Mouse (Mus musculus) adrenal gland, adult 2 months (tissue): ENCODE measurements around the gene Gli2. TPM values are rescaled to one million over a fixed set of nuclear protein-coding genes. Genes with fewer than 3 reads are reported as not detected.

Experiments used
- DNase-seq: peaks from one replicate; pipeline ENCODE4 v3.0.0; 2021
- polyA plus RNA-seq: library from polyadenylated mRNA; depleted of rRNA; stranded (reverse); fragments of >200 nt; gene quantifications from 2 replicates; pipeline ENCODE4 v1.2.3, GENCODE M21; 2012
- total RNA-seq, 2 experiments: library from RNA; stranded (reverse); gene quantifications; 2 replicates each; pipeline ENCODE4 v1.2.3; 2021

Gene Gli2
- total and polyA plus RNA-seq, 3 experiments = 1.0 to 1.6 (median 1.5) TPM

- peak; percentile 15 for DNase-seq
Observed at GRCm38 (mm10) chr1:118901868-118902586, 151.4 kb downstream of the Gli2 start.

GRCm38 (mm10) chr1:118898351-118898750, 155.1 kb downstream of the Gli2 start:
- no peak for DNase-seq

- no peak for DNase-seq
Observed at GRCm38 (mm10) chr1:118895026-118895762, 158.2 kb downstream of the Gli2 start.

GRCm38 (mm10) chr1:118891395-118891794, 162.0 kb downstream of the Gli2 start:
- DNase-seq = no peak

- no peak for DNase-seq
Observed at GRCm38 (mm10) chr1:118890125-118890875, 163.1 kb downstream of the Gli2 start.

GRCm38 (mm10) chr1:118880781-118881247, 172.6 kb downstream of the Gli2 start:
- DNase-seq = no peak

- no peak for DNase-seq
Observed at GRCm38 (mm10) chr1:118878291-118878690, 175.1 kb downstream of the Gli2 start.

GRCm38 (mm10) chr1:118875227-118875626, 178.2 kb downstream of the Gli2 start:
- no peak for DNase-seq

GRCm38 (mm10) chr1:118873559-118873958, 179.9 kb downstream of the Gli2 start:
- no peak for DNase-seq

- DNase-seq = no peak
Observed at GRCm38 (mm10) chr1:118864735-118865134, 188.7 kb downstream of the Gli2 start.

GRCm38 (mm10) chr1:118864031-118864430, 189.4 kb downstream of the Gli2 start:
- no peak for DNase-seq

- DNase-seq = no peak
Observed at GRCm38 (mm10) chr1:118858101-118858500, 195.3 kb downstream of the Gli2 start.

- no peak for DNase-seq
Observed at GRCm38 (mm10) chr1:118830658-118831057, 222.8 kb downstream of the Gli2 start.

GRCm38 (mm10) chr1:118826614-118827013, 226.8 kb downstream of the Gli2 start:
- no peak for DNase-seq

GRCm38 (mm10) chr1:118825467-118826219, 227.8 kb downstream of the Gli2 start:
- DNase-seq = peak; percentile 19

- DNase-seq = no peak
Observed at GRCm38 (mm10) chr1:118825035-118825434, 228.4 kb downstream of the Gli2 start.

- DNase-seq = no peak
Observed at GRCm38 (mm10) chr1:118822258-118822657, 231.2 kb downstream of the Gli2 start.

GRCm38 (mm10) chr1:118815015-118815414, 238.4 kb downstream of the Gli2 start:
- DNase-seq = no peak

- no peak for DNase-seq
Observed at GRCm38 (mm10) chr1:118810336-118810735, 243.1 kb downstream of the Gli2 start.

- DNase-seq = no peak
Observed at GRCm38 (mm10) chr1:118806727-118807126, 246.7 kb downstream of the Gli2 start.

GRCm38 (mm10) chr1:118802166-118802565, 251.3 kb downstream of the Gli2 start:
- DNase-seq = no peak
